Mouse (Mus musculus) hindbrain, embryonic 15.5 days (tissue): ENCODE measurements around the gene Aff4. TPM values are rescaled to one million over a fixed set of nuclear protein-coding genes. Genes with fewer than 3 reads are reported as not detected.
"Not testable (repeated sequence)": the region's sequence is repeated elsewhere in the genome, so short reads cannot be mapped to it uniquely, and the experiment has no call there.

Experiments
- ATAC-seq: fragments of 200-750 bp; cut with Nextera tagmentation; 2 replicates; pipeline ENCODE4 v1.8.0; 2017; ENCODE audit warnings: low read depth, moderate number of reproducible peaks, moderate TSS enrichment; ENCODE audit not compliant: low FRiP score
- H3K27ac ChIP-seq: fragments of 300-500 bp; sonication (generic); replicated peaks from 2 replicates; pipeline ENCODE4 v1.5.1; 2015; ENCODE audit warnings: mild to moderate bottlenecking, inconsistent platforms
- H3K27me3 ChIP-seq: fragments of 300-500 bp; sonication (generic); 2 replicates; pipeline ENCODE4 v1.6.1; 2015; ENCODE audit warnings: control low read depth, inconsistent platforms
- H3K36me3 ChIP-seq: fragments of 300-500 bp; sonication (generic); 2 replicates; pipeline ENCODE4 v1.6.1; 2015; ENCODE audit warnings: control low read depth, inconsistent platforms
- H3K4me1 ChIP-seq: fragments of 300-500 bp; sonication (generic); replicated peaks from 2 replicates; pipeline ENCODE4 v1.6.1; 2015; ENCODE audit warnings: control low read depth, inconsistent platforms
- H3K4me2 ChIP-seq: fragments of 300-500 bp; sonication (generic); 2 replicates; pipeline ENCODE4 v1.6.1; 2015; ENCODE audit warnings: moderate library complexity, mild to moderate bottlenecking, inconsistent platforms
- H3K4me3 ChIP-seq: fragments of 300-500 bp; sonication (generic); 2 replicates; pipeline ENCODE4 v1.5.1; 2015; ENCODE audit warnings: mild to moderate bottlenecking, inconsistent platforms
- H3K9ac ChIP-seq: fragments of 300-500 bp; sonication (generic); 2 replicates; pipeline ENCODE4 v1.6.1; 2015; ENCODE audit warnings: inconsistent platforms
- H3K9me3 ChIP-seq: fragments of 300-500 bp; sonication (generic); 2 replicates; pipeline ENCODE4 v1.6.1; 2016; ENCODE audit warnings: control low read depth, inconsistent platforms
- WGBS: fragments of 180-500 bp; shearing (Covaris S2); methylation state at CpG from one replicate; pipeline ENCODE4 v1.1.7; 2015; 5-methylcytosine and 5-hydroxymethylcytosine counted together
- polyA plus RNA-seq: library from polyadenylated mRNA; unstranded; fragments of >200 nt; fragmentation: Nextera tagmentation; extraction: Ambion mirVana; gene quantifications from 2 replicates; pipeline ENCODE4 v1.2.1, GENCODE M21; 2015

The Aff4 gene
- polyA plus RNA-seq, 1 experiment from 2014 or later: 43.9 TPM

- 76% methylated on average over 3 of the region's 3 CpGs for WGBS
- not testable (repeated sequence) for H3K9ac ChIP-seq, ATAC-seq, H3K4me1 ChIP-seq, H3K9me3 ChIP-seq, H3K27ac ChIP-seq, H3K4me2 ChIP-seq, H3K4me3 ChIP-seq, H3K36me3 ChIP-seq, H3K27me3 ChIP-seq
These were observed 32.1 kb upstream of the Aff4 start for GRCm38 (mm10) chr11:53318568-53318967.

- not testable (repeated sequence) for H3K4me1 ChIP-seq, H3K9me3 ChIP-seq, H3K27ac ChIP-seq, ATAC-seq, H3K9ac ChIP-seq, H3K4me3 ChIP-seq, H3K27me3 ChIP-seq, H3K36me3 ChIP-seq, H3K4me2 ChIP-seq
- 92% methylated on average over 13 of the region's 13 CpGs for WGBS
These were observed 30.8 kb upstream of the Aff4 start for GRCm38 (mm10) chr11:53319867-53320266.

GRCm38 (mm10) chr11:53324512-53324968 is 26.1 kb upstream of the Aff4 start, which contains the start of gene Zcchc10:
Gene Zcchc10 (plus strand): TSS chr11:53324679.
- H3K4me1 ChIP-seq: peaks cover 12% of the 10 kb centered on the region
- H3K9me3 ChIP-seq: no peaks in the 10 kb centered on the region
- ATAC-seq: peak; percentile 97
- H3K27me3 ChIP-seq: no peaks in the 10 kb centered on the region
- H3K36me3 ChIP-seq: peaks cover 14% of the 10 kb centered on the region
- H3K4me3 ChIP-seq: peak within 1 kb of the TSS; percentile 68
- peak within 1 kb of the TSS; percentile 70 for H3K9ac ChIP-seq
- WGBS: under 1% methylated on average over 21 of the region's 21 CpGs
- peak within 1 kb of the TSS; percentile 65 for H3K27ac ChIP-seq
- peak within 1 kb of the TSS; percentile 75 for H3K4me2 ChIP-seq

- WGBS: 94% methylated on average over 7 of the region's 7 CpGs
- H3K36me3 ChIP-seq: peaks cover 46% of the 10 kb centered on the region
- H3K9ac ChIP-seq: no peak overlapping the region
- ATAC-seq: no peak
- no peak overlapping the region for H3K4me3 ChIP-seq
- H3K27me3 ChIP-seq: no peaks in the 10 kb centered on the region
- H3K27ac ChIP-seq: no peak overlapping the region
- peaks cover 7% of the 10 kb centered on the region for H3K4me1 ChIP-seq
- no peaks in the 10 kb centered on the region for H3K9me3 ChIP-seq
- no peak overlapping the region for H3K4me2 ChIP-seq
These were observed 20.3 kb upstream of the Aff4 start for GRCm38 (mm10) chr11:53330325-53330724.

- H3K36me3 ChIP-seq: peaks cover 46% of the 10 kb centered on the region
These were observed 19.5 kb upstream of the Aff4 start for GRCm38 (mm10) chr11:53331121-53331520.

GRCm38 (mm10) chr11:53332076-53332680 is 18.5 kb upstream of the Aff4 start:
- no peak overlapping the region for H3K9ac ChIP-seq
- no peak overlapping the region for H3K4me3 ChIP-seq
- H3K27ac ChIP-seq: no peak overlapping the region
- no peaks in the 10 kb centered on the region for H3K27me3 ChIP-seq
- WGBS: 92% methylated on average over 14 of the region's 14 CpGs
- H3K9me3 ChIP-seq: no peaks in the 10 kb centered on the region
- peaks cover 46% of the 10 kb centered on the region for H3K36me3 ChIP-seq
- H3K4me1 ChIP-seq: no peaks in the 10 kb centered on the region
- H3K4me2 ChIP-seq: no peak overlapping the region
- no peak for ATAC-seq

More at GRCm38 (mm10) chr11:53331121-53331520, 19.5 kb upstream of the Aff4 start:
- H3K27me3 ChIP-seq: no peaks in the 10 kb centered on the region
- H3K4me2 ChIP-seq: no peak overlapping the region
- no peak for ATAC-seq
- H3K9ac ChIP-seq: no peak overlapping the region
- H3K4me3 ChIP-seq: no peak overlapping the region
- WGBS: 96% methylated on average over 6 of the region's 6 CpGs
- H3K4me1 ChIP-seq: no peaks in the 10 kb centered on the region
- no peaks in the 10 kb centered on the region for H3K9me3 ChIP-seq
- H3K27ac ChIP-seq: no peak overlapping the region

- Histone ChIP-seq H3K4me2 (no peak overlapping the region), H3K9ac (no peak overlapping the region), H3K9me3 (no peaks in the 10 kb centered on the region), H3K27me3 (no peaks in the 10 kb centered on the region), H3K4me3 (no peak overlapping the region), H3K4me1 (no peaks in the 10 kb centered on the region), H3K27ac (no peak overlapping the region), H3K36me3 (peaks cover 23% of the 10 kb centered on the region)
- 35% methylated on average over 3 of the region's 3 CpGs for WGBS
- no peak for ATAC-seq
These were observed 15.0 kb upstream of the Aff4 start for GRCm38 (mm10) chr11:53335505-53336181.

GRCm38 (mm10) chr11:53336182-53336571 is 14.5 kb upstream of the Aff4 start:
- no peaks in the 10 kb centered on the region for H3K9me3 ChIP-seq
- no peaks in the 10 kb centered on the region for H3K27me3 ChIP-seq
- no peak for ATAC-seq
- no peaks in the 10 kb centered on the region for H3K4me1 ChIP-seq
- H3K4me2 ChIP-seq: no peak overlapping the region
- H3K36me3 ChIP-seq: peaks cover 20% of the 10 kb centered on the region
- no peak overlapping the region for H3K9ac ChIP-seq
- no peak overlapping the region for H3K4me3 ChIP-seq
- no peak overlapping the region for H3K27ac ChIP-seq

GRCm38 (mm10) chr11:53336924-53337323 is 13.7 kb upstream of the Aff4 start:
- 88% methylated on average over 1 of the region's 1 CpGs for WGBS
- Histone ChIP-seq H3K4me3 (no peak overlapping the region), H3K27ac (no peak overlapping the region)

GRCm38 (mm10) chr11:53337684-53338083 is 12.9 kb upstream of the Aff4 start:
- 69% methylated on average over 8 of the region's 8 CpGs for WGBS
- Histone ChIP-seq H3K9me3 (no peaks in the 10 kb centered on the region), H3K27ac (no peak overlapping the region), H3K4me3 (no peak overlapping the region), H3K36me3 (0 out of 2 replicates have a peak, but pooled peaks cover 6% of the 10 kb centered on the region), H3K4me1 (no peaks in the 10 kb centered on the region), H3K9ac (no peak overlapping the region), H3K4me2 (no peak overlapping the region), H3K27me3 (no peaks in the 10 kb centered on the region)
- ATAC-seq: no peak

More at GRCm38 (mm10) chr11:53336924-53337323, 13.7 kb upstream of the Aff4 start:
- no peak for ATAC-seq
- H3K4me1 ChIP-seq: no peaks in the 10 kb centered on the region
- peaks cover 13% of the 10 kb centered on the region; the same call in 1 of the 2 replicates for H3K36me3 ChIP-seq
- no peaks in the 10 kb centered on the region for H3K27me3 ChIP-seq
- no peaks in the 10 kb centered on the region for H3K9me3 ChIP-seq
- H3K4me2 ChIP-seq: no peak overlapping the region
- H3K9ac ChIP-seq: no peak overlapping the region

- not testable (repeated sequence) for H3K9me3 ChIP-seq, H3K27me3 ChIP-seq, H3K9ac ChIP-seq, ATAC-seq, H3K4me2 ChIP-seq, H3K36me3 ChIP-seq, H3K4me1 ChIP-seq, H3K27ac ChIP-seq, H3K4me3 ChIP-seq
- WGBS: 92% methylated on average over 9 of the region's 10 CpGs
These were observed 9.6 kb upstream of the Aff4 start for GRCm38 (mm10) chr11:53341019-53341418.

GRCm38 (mm10) chr11:53342711-53343110 is 7.9 kb upstream of the Aff4 start:
- no peaks in the 10 kb centered on the region for H3K27me3 ChIP-seq
- no peak for ATAC-seq
- H3K36me3 ChIP-seq: no peaks in the 10 kb centered on the region
- no peak overlapping the region for H3K27ac ChIP-seq
- no peak overlapping the region for H3K4me2 ChIP-seq
- H3K9me3 ChIP-seq: no peaks in the 10 kb centered on the region
- no peak overlapping the region for H3K9ac ChIP-seq
- H3K4me3 ChIP-seq: no peak overlapping the region
- 78% methylated on average over 5 of the region's 5 CpGs for WGBS
- no peaks in the 10 kb centered on the region for H3K4me1 ChIP-seq
